Mouse (Mus musculus) lung, adult 2 months (tissue): ENCODE results near the gene Fibp.

Source experiments
- CTCF ChIP-seq: fragments of 200-500 bp; IDR thresholded peaks from 2 replicates; pipeline ENCODE4 v1.5.1; 2011; ENCODE audit warnings: mild to moderate bottlenecking, low read length, control low read depth; ENCODE audit not compliant: insufficient read depth
- POLR2A ChIP-seq: fragments of 200-500 bp; IDR thresholded peaks from 2 replicates; pipeline ENCODE4 v1.6.1; 2011; ENCODE audit warnings: low read depth, mild to moderate bottlenecking, control low read depth, low read length, borderline replicate concordance; ENCODE audit errors: extremely low read depth

GRCm38 (mm10) chr19:5503687-5504086 is 43.3 kb downstream of the Fibp start, which contains the start of gene 1700020D05Rik:
- TF ChIP-seq POLR2A (no peak), CTCF (no peak)
